Mouse (Mus musculus) CH12.LX (cell line): ENCODE measurements around the gene Syne1. TPM values are rescaled to one million over a fixed set of nuclear protein-coding genes. Genes with fewer than 3 reads are reported as not detected.

Experiments used
- DNase-seq: peaks from one replicate; pipeline ENCODE4 v3.0.0-alpha.2; 2013; ENCODE audit errors: extremely low read depth
- H3K27ac ChIP-seq: 2 replicates; pipeline ENCODE4 v1.5.1; 2012; ENCODE audit warnings: low read depth, mild to moderate bottlenecking, control low read depth, moderate library complexity; ENCODE audit not compliant: insufficient read depth
- H3K27me3 ChIP-seq: replicated peaks from 2 replicates; pipeline ENCODE3; 2012; ENCODE audit warnings: inconsistent platforms
- H3K36me3 ChIP-seq, 2 experiments: replicated peaks in 1 of 2; 2 replicates each; pipeline versions ENCODE3 to v1.6.1; 2012; ENCODE audit warnings: inconsistent platforms in 1 of 2, low read length in 1 of 2, mild to moderate bottlenecking in 1 of 2, mixed read lengths in 1 of 2, moderate library complexity in 1 of 2; ENCODE audit not compliant: control insufficient read depth in 1 of 2, insufficient read depth in 1 of 2
- H3K4me1 ChIP-seq, 2 experiments: 2 replicates each; pipeline ENCODE4 v1.6.1; 2012; ENCODE audit warnings: inconsistent platforms in 1 of 2, moderate library complexity in 1 of 2; ENCODE audit not compliant: insufficient read depth in 2 of 2, control insufficient read depth in 1 of 2
- H3K4me2 ChIP-seq: 2 replicates; pipeline ENCODE4 v1.6.1; 2012; ENCODE audit warnings: low read depth, mild to moderate bottlenecking, control low read depth; ENCODE audit not compliant: poor library complexity, insufficient read depth, severe bottlenecking
- H3K4me3 ChIP-seq, 3 experiments: fragments of 150-350 bp in 1 of 3; sonication (generic) in 1 of 3; replicated peaks in 1 of 3; 2 replicates each; pipeline versions ENCODE3 to v1.5.1; 2011 to 2012; ENCODE audit warnings: low read depth in 2 of 3, low read length in 2 of 3, mild to moderate bottlenecking in 2 of 3, moderate library complexity in 2 of 3, control low read depth in 1 of 3, improper control_type of control experiment in 1 of 3, inconsistent platforms in 1 of 3, mixed read lengths in 1 of 3; ENCODE audit not compliant: poor library complexity in 1 of 3
- H3K79me2 ChIP-seq: replicated peaks from 2 replicates; pipeline ENCODE4 v1.6.1; 2012; ENCODE audit warnings: mild to moderate bottlenecking, moderate library complexity; ENCODE audit not compliant: control insufficient read depth, poor library complexity, insufficient read depth, severe bottlenecking; ENCODE audit errors: extremely low read depth
- H3K9ac ChIP-seq: 2 replicates; pipeline ENCODE4 v1.6.1; 2012; ENCODE audit warnings: low read depth, mild to moderate bottlenecking, control low read depth, moderate library complexity; ENCODE audit not compliant: insufficient read depth
- H3K9me3 ChIP-seq: replicated peaks from 2 replicates; pipeline ENCODE3; 2012; ENCODE audit warnings: low read length, inconsistent platforms, mixed read lengths
- CHD1 ChIP-seq: IDR thresholded peaks from 2 replicates; pipeline ENCODE4 v1.6.1; 2012; ENCODE audit warnings: low read depth, low read length, improper control_type of control experiment, inconsistent platforms
- EP300 ChIP-seq: IDR thresholded peaks from 2 replicates; pipeline ENCODE4 v1.6.1; 2011; ENCODE audit warnings: low read length, improper control_type of control experiment
- ETS1 ChIP-seq: conservative IDR thresholded peaks from 2 replicates; pipeline ENCODE4 v1.6.1; 2012; ENCODE audit warnings: low read depth, mild to moderate bottlenecking, inconsistent platforms, low read length, improper control_type of control experiment, moderate library complexity
- GABPA ChIP-seq: IDR thresholded peaks from 2 replicates; pipeline ENCODE4 v1.6.1; 2012; ENCODE audit warnings: low read depth, low read length, improper control_type of control experiment, inconsistent platforms; ENCODE audit not compliant: insufficient replicate concordance
- IRF4 ChIP-seq: IDR thresholded peaks from 2 replicates; pipeline ENCODE4 v1.6.1; 2014; ENCODE audit warnings: low read depth, mild to moderate bottlenecking, inconsistent platforms, low read length, improper control_type of control experiment
- JUN ChIP-seq: IDR thresholded peaks from 2 replicates; pipeline ENCODE4 v1.6.1; 2011; ENCODE audit warnings: low read depth, mild to moderate bottlenecking, low read length, improper control_type of control experiment, moderate library complexity; ENCODE audit not compliant: insufficient read depth
- MAX ChIP-seq: IDR thresholded peaks from 2 replicates; pipeline ENCODE4 v1.6.1; 2011; ENCODE audit warnings: low read length, improper control_type of control experiment
- MAZ ChIP-seq: IDR thresholded peaks from 2 replicates; pipeline ENCODE4 v1.6.1; 2012; ENCODE audit warnings: low read depth, mild to moderate bottlenecking, inconsistent platforms, low read length, improper control_type of control experiment, moderate library complexity
- MEF2A ChIP-seq: IDR thresholded peaks from 2 replicates; pipeline ENCODE4 v1.6.1; 2014; ENCODE audit warnings: low read depth, mild to moderate bottlenecking, inconsistent platforms, low read length, improper control_type of control experiment, borderline replicate concordance
- MXI1 ChIP-seq: IDR thresholded peaks from 2 replicates; pipeline ENCODE4 v1.6.1; 2011; ENCODE audit warnings: mild to moderate bottlenecking, low read depth, low read length, improper control_type of control experiment
- MYC ChIP-seq: IDR thresholded peaks from 2 replicates; pipeline ENCODE4 v1.6.1; 2011; ENCODE audit warnings: low read depth, mild to moderate bottlenecking, improper control_type of control experiment, low read length
- NELFE ChIP-seq: IDR thresholded peaks from 2 replicates; pipeline ENCODE4 v1.6.1; 2011; ENCODE audit warnings: low read depth, low read length, improper control_type of control experiment
- PAX5 ChIP-seq: IDR thresholded peaks from 2 replicates; pipeline ENCODE4 v1.6.1; 2012; ENCODE audit warnings: low read length, inconsistent platforms, mixed read lengths
- POLR2AphosphoS2 ChIP-seq: IDR thresholded peaks from 2 replicates; pipeline ENCODE4 v1.6.1; 2011; ENCODE audit warnings: low read depth, low read length, improper control_type of control experiment
- RCOR1 ChIP-seq: conservative IDR thresholded peaks from 2 replicates; pipeline ENCODE4 v1.6.1; 2012; ENCODE audit warnings: low read depth, mild to moderate bottlenecking, inconsistent platforms, low read length, improper control_type of control experiment
- USF2 ChIP-seq: conservative IDR thresholded peaks from 2 replicates; pipeline ENCODE4 v1.6.1; 2011; ENCODE audit warnings: low read depth, low read length, improper control_type of control experiment
- ZC3H11A ChIP-seq: IDR thresholded peaks from 2 replicates; pipeline ENCODE4 v1.6.1; 2012; ENCODE audit warnings: low read depth, mild to moderate bottlenecking, inconsistent platforms, low read length, improper control_type of control experiment
- ZNF384 ChIP-seq: IDR thresholded peaks from 2 replicates; pipeline ENCODE4 v1.6.1; 2012; ENCODE audit warnings: low read depth, low read length, improper control_type of control experiment, inconsistent platforms
- dilution Hi-C: fragments of 300-500 bp; cut with MboI; formaldehyde crosslinking; loops from 2 replicates; pipeline ENCODE4 v1.14.3; 2020; ENCODE audit warnings: low sequenced_read_pairs; ENCODE audit not compliant: extremely low pct_unique_long_range_greater_than_20kb, extremely low pct_ligation_motif_present
- in situ Hi-C: fragments of 300-500 bp; cut with MboI; formaldehyde crosslinking; loops from 3 replicates; pipeline ENCODE4 v1.14.3; 2019; ENCODE audit warnings: low sequenced_read_pairs, low pct_ligation_motif_present, low pct_unique_long_range_greater_than_20kb, mixed read lengths
- polyA plus RNA-seq: library from polyadenylated mRNA; unstranded; fragments of >175 nt; gene quantifications from 2 replicates; pipeline ENCODE4 v1.2.1, GENCODE M21; 2012; ENCODE audit warnings: low read depth; ENCODE audit not compliant: insufficient read length
- total RNA-seq, 2 experiments: library from RNA; depleted of rRNA; stranded (reverse); fragments of 300-350 nt in 1 of 2; fragments of >200 nt in 1 of 2; gene quantifications; 2 replicates each; pipeline ENCODE4 v1.2.3; 2012 to 2014

Syne1 gene
- total and polyA plus RNA-seq, 3 experiments: 3.1 to 7.6 (median 3.6) TPM

GRCm38 (mm10) chr10:5045671-5046070, 505.6 kb downstream of the Syne1 start:
- dilution Hi-C loops (no loop called here), in situ Hi-C loops (no loop called here)
- peaks cover 0 to 57% of the 10 kb centered on the region in 2 experiments for H3K36me3 ChIP-seq
- no peaks in the 10 kb centered on the region for H3K4me1 ChIP-seq
- H3K4me3 ChIP-seq: no peak overlapping the region
- no peaks in the 10 kb centered on the region for H3K9me3 ChIP-seq
- H3K4me2 ChIP-seq: no peak overlapping the region
- peak; percentile 27 for DNase-seq
- TF ChIP-seq IRF4: no peak
- no peak for TF ChIP-seq NELFE
- TF ChIP-seq MEF2A: no peak
- TF ChIP-seq EP300: no peak
- no peak for TF ChIP-seq MYC
- no peak for TF ChIP-seq CHD1
- TF ChIP-seq MAZ: no peak
- TF ChIP-seq POLR2AphosphoS2: no peak
- TF ChIP-seq USF2: no peak
- TF ChIP-seq JUN: no peak
- no peak for TF ChIP-seq ZC3H11A
- no peak for TF ChIP-seq ZNF384
- TF ChIP-seq ETS1: no peak
- TF ChIP-seq MXI1: no peak
- TF ChIP-seq RCOR1: no peak
- no peak for TF ChIP-seq GABPA
- TF ChIP-seq MAX: no peak
- no peaks in the 10 kb centered on the region for H3K79me2 ChIP-seq
- H3K27me3 ChIP-seq: no peaks in the 10 kb centered on the region
- no peak overlapping the region for H3K27ac ChIP-seq
- H3K9ac ChIP-seq: no peak overlapping the region

- H3K27ac ChIP-seq: no peak overlapping the region
- in situ Hi-C loops: no loop called here
- H3K36me3 ChIP-seq: peaks cover 0 to 61% of the 10 kb centered on the region in 2 experiments
- no peaks in the 10 kb centered on the region for H3K9me3 ChIP-seq
- TF ChIP-seq PAX5 (no peak), RCOR1 (no peak)
- TF ChIP-seq, all 38 proteins: peak for 0
- no peak overlapping the region for H3K4me2 ChIP-seq
- H3K9ac ChIP-seq: no peak overlapping the region
- no peak overlapping the region for H3K4me3 ChIP-seq
- no peak for DNase-seq
- no peaks in the 10 kb centered on the region for H3K79me2 ChIP-seq
- dilution Hi-C loops: no loop called here
- no peaks in the 10 kb centered on the region for H3K27me3 ChIP-seq
- H3K4me1 ChIP-seq: no peaks in the 10 kb centered on the region
Measured at GRCm38 (mm10) chr10:5045213-5045612, 506.1 kb downstream of the Syne1 start.
